Mouse (Mus musculus): ENCODE measurements around the gene Lrch3. TPM values are rescaled to one million over a fixed set of nuclear protein-coding genes. Genes with fewer than 3 reads are reported as not detected.
A peak's percentile ranks its signal among the peaks of the same experiment; 100 is the strongest.
"Not testable (repeated sequence)": the region's sequence is repeated elsewhere in the genome, so short reads cannot be mapped to it uniquely, and the experiment has no call there.

The Lrch3 gene
- total RNA-seq, 2 experiments from 2014 or later: 34.7 to 38.7 TPM

DNA sequence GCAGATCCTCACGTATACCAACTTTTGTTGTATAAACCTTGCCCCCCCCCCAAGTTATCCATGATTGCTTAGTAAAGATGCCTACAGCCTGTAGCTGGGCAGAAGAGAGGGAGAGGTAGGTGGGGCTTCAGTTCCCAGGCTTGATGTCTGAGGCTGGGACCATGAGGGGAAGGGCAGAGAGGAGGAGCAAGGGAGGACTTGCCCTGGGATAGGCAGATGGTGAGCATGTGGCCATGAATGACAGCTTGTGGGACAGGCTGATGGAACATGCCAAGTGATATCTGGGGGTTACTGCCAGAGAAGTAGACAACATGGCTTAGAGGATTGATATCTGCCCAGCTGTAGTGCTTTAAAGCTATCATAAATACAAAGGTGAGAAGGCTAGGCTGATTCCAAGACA is 134.1 kb downstream of the Lrch3 start:
- no peak for DNase-seq (ENCODE audit: extremely low spot score in 1 of 2, low spot score in 1 of 2)

GRCm38 (mm10) chr16:33048686-33049085 is 134.8 kb downstream of the Lrch3 start:
- DNase-seq (ENCODE audit: extremely low spot score in 1 of 2, low spot score in 1 of 2): no peak

DNA sequence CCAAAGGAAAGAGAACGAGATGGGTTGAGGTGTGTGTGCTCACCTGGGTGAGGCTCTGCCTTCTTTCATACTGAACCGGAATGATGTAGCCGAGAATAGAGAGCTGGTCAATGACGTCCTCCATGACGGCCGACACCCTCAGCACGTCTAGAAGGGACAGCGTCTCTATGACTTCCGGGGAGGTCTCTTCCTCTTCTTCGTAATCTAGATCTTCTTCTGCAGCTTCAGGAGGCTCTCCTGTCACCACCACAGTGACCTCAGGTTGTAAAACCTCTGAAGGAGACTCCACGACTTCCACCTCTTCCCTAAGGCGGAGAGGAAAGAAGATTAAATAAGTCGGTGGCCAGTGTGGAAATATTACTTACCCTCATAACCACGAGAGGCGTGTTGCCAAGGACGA is 135.9 kb downstream of the Lrch3 start:
- DNase-seq (ENCODE audit: extremely low spot score in 1 of 2, low spot score in 1 of 2): no peak

DNA sequence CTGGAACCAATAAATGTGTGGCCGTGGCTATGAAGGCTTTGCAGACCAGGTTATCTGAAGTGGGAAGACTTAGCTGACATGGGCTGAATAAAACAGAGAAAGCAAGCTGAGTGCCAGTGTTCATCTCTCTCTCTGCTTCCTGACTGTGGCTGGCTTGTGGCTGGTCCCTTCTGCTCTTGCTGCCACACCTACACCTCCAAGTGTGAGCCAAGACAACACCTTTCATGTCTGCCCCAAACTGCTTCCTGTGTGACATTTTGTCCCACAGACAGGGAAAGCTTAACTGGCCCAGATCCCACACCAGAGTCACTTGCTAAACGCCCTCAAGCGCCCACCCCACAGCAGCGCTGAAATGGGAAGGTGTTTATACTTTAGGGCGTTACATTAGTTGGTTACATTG is 139.2 kb downstream of the Lrch3 start:
- DNase-seq (ENCODE audit: extremely low spot score in 1 of 2, low spot score in 1 of 2): no peak

DNA sequence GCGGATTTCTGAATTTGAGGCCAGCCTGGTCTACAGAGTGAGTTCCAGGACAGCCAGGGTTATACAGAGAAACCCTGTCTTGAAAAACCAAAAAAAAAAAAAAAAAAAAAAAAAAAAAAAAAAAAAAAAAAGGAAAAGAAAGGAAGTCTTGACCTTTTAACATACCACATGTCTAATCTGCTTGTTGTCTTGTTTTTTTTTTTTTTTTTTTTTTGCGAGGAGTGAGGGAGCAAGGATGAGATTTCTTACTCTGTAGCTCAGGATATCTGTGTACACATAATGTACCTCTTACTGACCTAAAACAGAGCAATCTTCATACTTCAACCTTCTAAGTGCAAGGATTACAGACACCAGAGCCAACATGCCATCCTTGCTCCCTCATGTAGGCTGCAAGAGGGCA is 141.0 kb downstream of the Lrch3 start:
- DNase-seq (ENCODE audit: extremely low spot score in 1 of 2, low spot score in 1 of 2): not testable (repeated sequence)

- no peak for DNase-seq (ENCODE audit: extremely low spot score in 1 of 2, low spot score in 1 of 2)
These were observed 141.8 kb downstream of the Lrch3 start for GRCm38 (mm10) chr16:33055655-33056054.

GRCm38 (mm10) chr16:33056095-33056785 is 142.3 kb downstream of the Lrch3 start, which contains the start of the genes Iqcg and Rpl35a:
Gene Iqcg, minus strand, starts transcription at chr16:33056218.
Gene Rpl35a, plus strand, starts transcription at chr16:33056453.
- peak; percentile 82 to 93 for DNase-seq (ENCODE audit: extremely low spot score in 1 of 2, low spot score in 1 of 2)

DNA sequence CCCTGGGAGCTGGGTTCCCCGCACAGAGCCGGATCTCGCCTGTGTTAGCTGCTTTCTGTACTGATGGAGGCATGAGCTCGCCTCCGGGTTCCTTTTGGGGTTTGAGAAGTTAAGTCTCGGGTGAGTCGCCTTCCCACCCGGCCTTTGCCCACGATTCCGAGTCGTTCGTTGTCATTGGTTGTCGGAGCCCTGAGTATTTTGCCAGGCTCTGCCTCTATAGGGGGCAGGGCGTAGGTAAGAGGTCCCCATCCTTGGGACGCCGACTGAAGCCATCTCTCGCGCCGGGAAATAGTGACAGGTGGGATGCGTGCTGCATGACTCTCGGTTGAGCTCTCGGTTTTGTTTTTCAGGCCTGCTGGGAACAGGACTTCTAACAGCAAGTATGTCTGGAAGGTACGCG is 142.9 kb downstream of the Lrch3 start:
- DNase-seq (ENCODE audit: extremely low spot score in 1 of 2, low spot score in 1 of 2): peak in 1 of 2 experiments; percentile 5

- DNase-seq (ENCODE audit: extremely low spot score in 1 of 2, low spot score in 1 of 2): no peak
These were observed 144.1 kb downstream of the Lrch3 start for GRCm38 (mm10) chr16:33058033-33058432.

- DNase-seq (ENCODE audit: extremely low spot score in 1 of 2, low spot score in 1 of 2): not testable (repeated sequence)
These were observed 144.8 kb downstream of the Lrch3 start for GRCm38 (mm10) chr16:33058656-33059055.

GRCm38 (mm10) chr16:33059471-33059870 is 145.6 kb downstream of the Lrch3 start:
- no peak for DNase-seq (ENCODE audit: extremely low spot score in 1 of 2, low spot score in 1 of 2)

DNA sequence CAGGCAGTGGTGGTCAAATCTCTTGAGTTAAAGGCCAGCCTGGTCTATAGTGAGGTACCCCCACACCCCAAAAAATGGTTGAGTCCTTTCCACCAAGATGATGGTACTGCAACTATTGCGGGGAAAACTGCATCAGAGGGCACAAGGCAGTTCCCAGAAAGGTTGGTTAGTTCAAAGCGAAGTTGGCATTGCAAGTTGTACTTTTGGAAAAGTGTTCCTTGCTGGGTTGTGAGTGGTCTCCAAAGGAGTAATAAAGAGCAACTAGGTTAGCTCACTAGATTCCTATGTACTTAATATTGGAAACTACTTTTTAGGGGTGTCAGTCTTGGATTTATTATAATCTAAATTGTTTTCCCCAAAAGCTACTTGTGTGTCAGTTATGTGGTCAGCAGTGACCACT is 147.0 kb downstream of the Lrch3 start:
- DNase-seq (ENCODE audit: extremely low spot score in 1 of 2, low spot score in 1 of 2): no peak

- no peak for DNase-seq (ENCODE audit: extremely low spot score in 1 of 2, low spot score in 1 of 2)
These were observed 147.5 kb downstream of the Lrch3 start for GRCm38 (mm10) chr16:33061400-33061799.

DNA sequence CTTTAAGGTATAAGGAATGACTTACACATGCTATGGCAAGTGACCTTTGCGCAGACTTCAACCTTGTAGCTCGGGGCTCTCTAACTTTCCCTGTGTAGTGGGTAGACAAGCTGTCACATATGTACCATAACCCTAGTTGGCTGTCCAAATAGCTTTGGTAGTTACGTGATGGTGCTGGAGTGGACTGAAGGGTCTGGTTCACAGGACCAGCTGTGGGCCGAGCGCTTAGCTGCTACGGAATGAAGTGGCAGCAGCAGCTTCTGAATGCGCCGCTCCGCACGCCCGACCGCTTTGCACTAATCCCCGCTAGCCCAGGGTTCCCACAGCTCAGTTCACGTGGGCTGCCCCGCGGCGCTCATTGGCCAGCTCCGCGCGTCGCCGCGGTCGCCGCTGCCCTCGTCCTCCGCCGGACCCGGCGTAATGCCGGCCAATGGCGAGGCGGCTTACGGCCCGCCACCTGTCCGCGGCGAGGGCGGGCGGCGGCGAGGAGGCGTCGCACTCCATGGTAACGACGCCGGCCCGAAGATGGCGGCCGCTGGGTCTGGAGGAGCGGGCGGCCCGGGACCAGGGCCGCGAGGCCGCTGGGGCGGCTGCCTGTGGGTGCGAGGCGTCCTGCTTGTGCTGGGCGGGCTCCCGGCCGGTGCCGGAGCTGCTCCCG is 148.3 kb downstream of the Lrch3 start, which contains the start of gene Lmln:
Gene Lmln (plus strand): TSS at position 498 of the 658 bp plus-strand sequence.
- DNase-seq (ENCODE audit: extremely low spot score in 1 of 2, low spot score in 1 of 2): peak; percentile 77 to 80

GRCm38 (mm10) chr16:33062682-33063131 is 148.8 kb downstream of the Lrch3 start:
- peak in 1 of 2 experiments; percentile 57 for DNase-seq (ENCODE audit: extremely low spot score in 1 of 2, low spot score in 1 of 2)

DNA sequence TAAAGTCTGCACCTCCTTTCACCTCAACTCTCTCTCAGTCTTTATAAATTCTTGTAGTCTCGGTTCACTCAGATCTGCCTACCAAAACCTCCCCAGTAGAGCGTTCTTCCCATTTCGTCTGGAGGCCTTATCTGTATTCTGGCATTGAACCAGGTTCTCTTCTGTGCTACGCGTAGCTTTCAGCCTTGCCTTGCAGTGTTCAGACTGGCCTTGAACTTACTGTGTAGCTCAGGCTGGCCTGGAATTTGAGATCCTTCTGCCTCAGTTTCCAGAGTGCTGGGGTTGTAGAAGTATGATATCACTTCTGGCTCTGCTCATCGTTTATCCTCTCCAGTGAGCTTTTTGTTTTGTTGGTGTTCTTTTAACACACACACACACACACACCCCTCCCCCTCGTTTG is 149.4 kb downstream of the Lrch3 start:
- no peak for DNase-seq (ENCODE audit: extremely low spot score in 1 of 2, low spot score in 1 of 2)

DNA sequence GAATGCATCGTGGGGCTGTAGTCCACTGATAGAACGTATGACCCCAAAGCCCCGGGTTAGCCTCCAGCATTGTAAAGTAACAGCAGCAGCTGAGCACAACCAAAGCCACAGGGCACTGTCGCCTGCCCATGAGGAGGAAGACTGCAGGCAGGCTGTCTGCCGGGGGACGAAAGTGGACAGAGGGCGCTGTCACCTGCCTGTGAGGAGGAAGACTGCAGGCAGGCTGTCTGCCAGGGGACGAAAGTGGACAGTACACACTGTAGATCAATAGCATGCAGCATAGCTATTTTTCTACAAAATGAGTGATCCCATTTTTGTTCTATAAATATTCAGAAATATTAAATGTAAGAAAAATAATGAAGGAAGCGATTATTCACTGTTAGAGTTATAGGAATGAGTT is 150.7 kb downstream of the Lrch3 start:
- DNase-seq (ENCODE audit: extremely low spot score in 1 of 2, low spot score in 1 of 2): no peak

Other genes with a start within 250 kb of the Lrch3 start
- not detected for gene Muc4, start 178.2 kb upstream of the Lrch3 start, total RNA-seq (2021)
- gene Muc20, start 116.7 kb upstream of the Lrch3 start, total RNA-seq (2021): not detected
- gene Smbd1, start 103.6 kb upstream of the Lrch3 start, total RNA-seq (2021): not detected
- 100 to 1,000 TPM; 115 to 122 TPM for gene Fyttd1, start 36.6 kb upstream of the Lrch3 start, total RNA-seq (2021)
- gene Rubcn, start 36.3 kb upstream of the Lrch3 start, total RNA-seq (2021): 10 to 100 TPM; 54.2 to 54.3 TPM
- 1 to 10 TPM; 3.3 to 4.0 TPM for gene Iqcg, start 142.1 kb downstream of the Lrch3 start, total RNA-seq (2021)
- gene Rpl35a, start 142.4 kb downstream of the Lrch3 start, total RNA-seq (2021): 100 to 1,000 TPM; 262 to 293 TPM
- 10 to 100 TPM; 16.5 to 18.1 TPM for gene Lmln, start 148.4 kb downstream of the Lrch3 start, total RNA-seq (2021)

Data from layer of hippocampus, postnatal 25 days (tissue).